In the genomic region with DNA sequence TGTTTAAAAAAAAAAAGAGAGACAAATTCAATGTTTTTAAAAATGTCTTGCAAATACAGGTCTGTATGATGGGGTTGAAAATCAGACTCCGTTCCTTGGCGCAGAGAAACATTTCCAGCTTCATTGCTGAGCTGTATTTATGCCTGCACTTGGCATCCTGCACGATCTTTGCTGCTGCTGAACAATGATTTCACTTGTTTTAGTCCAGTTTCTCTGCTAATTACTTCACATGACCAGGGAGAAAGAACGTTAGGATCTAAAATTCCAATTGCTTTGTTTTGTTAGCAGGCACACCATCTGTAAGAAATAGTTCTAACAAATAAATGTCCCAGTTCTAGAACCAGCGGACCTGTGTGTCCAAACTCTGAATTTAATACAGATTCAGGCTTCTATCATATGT, we compare ENCODE assay signal across 19 mouse cellular contexts.
DNase-seq lines count a peak whose midpoint lies in the region; ATAC-seq lines count a peak whose summit lies in the region.
"Had no signal": no experiment of that assay in that cellular context is flagged by ENCODE, and none has a peak within 500 bp of the region (broad histone marks: within the 10 kb centered on the region; RNA-seq: fewer than 3 reads in every experiment).

No protein-coding gene starts in this region.

- H3K4me1 ChIP-seq in heart, embryonic 11.5 days (ENCODE audit: control insufficient read depth, insufficient read depth, low read length), result no peaks in the 10 kb centered on the region
- H3K4me1 ChIP-seq: hindbrain, embryonic 13.5 days had no signal

- H3K27me3 ChIP-seq in heart, embryonic 11.5 days (ENCODE audit: control insufficient read depth, insufficient read depth, low read length), result no peaks in the 10 kb centered on the region
- H3K27me3 ChIP-seq: embryonic facial prominence, embryonic 13.5 days; heart, embryonic 15.5 days; hindbrain, embryonic 13.5 days had no signal

- H3K27ac ChIP-seq in heart, embryonic 11.5 days (ENCODE audit: low read depth, low read length), result no peak overlapping the region
- H3K27ac ChIP-seq: embryonic facial prominence, embryonic 13.5 days; heart, embryonic 10.5 days; heart, embryonic 15.5 days; hindbrain, embryonic 13.5 days had no signal

- DNase-seq in frontal cortex, postnatal 14 days (ENCODE audit: low spot score in 2 of 2), result no peak
- peak; percentile 15 for DNase-seq in layer of hippocampus, adult 9-10 months (ENCODE audit: low spot score)
- DNase-seq in layer of hippocampus, postnatal 25 days (ENCODE audit: extremely low spot score in 1 of 2, low spot score in 1 of 2), result no peak
- peak; percentile 74 for DNase-seq in brain, adult 2 months (ENCODE audit: low read depth, low spot score)
- DNase-seq in layer of hippocampus, adult 9-11 months, result peak; percentile 45
- DNase-seq: adrenal gland, adult 8-10 months; cerebellum, adult 18-20 months; cerebellum, adult 9-11 months; cerebellum, postnatal 36 days; gastrocnemius, postnatal 10 days; heart, adult 18-20 months; heart, postnatal 14 days had no signal

- no peak overlapping the region for H3K9ac ChIP-seq in heart, embryonic 11.5 days (ENCODE audit: low read depth, low read length)
- H3K9ac ChIP-seq: embryonic facial prominence, embryonic 13.5 days; heart, embryonic 15.5 days; hindbrain, embryonic 13.5 days had no signal

- no peak overlapping the region for H3K4me3 ChIP-seq in heart, embryonic 11.5 days (ENCODE audit: low read depth, low read length)
- H3K4me3 ChIP-seq: embryonic facial prominence, embryonic 13.5 days; heart, embryonic 10.5 days; heart, embryonic 15.5 days; hindbrain, embryonic 13.5 days had no signal

- no peaks in the 10 kb centered on the region for H3K9me3 ChIP-seq in heart, embryonic 11.5 days (replicated peaks; ENCODE audit: control insufficient read depth, low read length)
- H3K9me3 ChIP-seq: embryonic facial prominence, embryonic 13.5 days; heart, embryonic 10.5 days; heart, embryonic 15.5 days; hindbrain, embryonic 13.5 days had no signal

- no peaks in the 10 kb centered on the region for H3K36me3 ChIP-seq in heart, embryonic 11.5 days (ENCODE audit: control insufficient read depth, insufficient read depth, low read length)
- H3K36me3 ChIP-seq: embryonic facial prominence, embryonic 13.5 days; heart, embryonic 10.5 days; heart, embryonic 15.5 days; hindbrain, embryonic 13.5 days had no signal

- H3K4me2 ChIP-seq in heart, embryonic 11.5 days, result no peak overlapping the region
- H3K4me2 ChIP-seq: embryonic facial prominence, embryonic 13.5 days; heart, embryonic 15.5 days; hindbrain, embryonic 13.5 days had no signal

- ATAC-seq in frontal cortex, adult (ENCODE audit: low TSS enrichment), result peak; percentile 47; the same call in 1 of the 2 replicates
- ATAC-seq in heart, embryonic 11.5 days (replicated peaks; ENCODE audit: insufficient number of reproducible peaks, low FRiP score, low TSS enrichment), result no peak
- ATAC-seq: intestine, embryonic 16.5 days had no signal

- WGBS in heart, embryonic 11.5 days (ENCODE audit: insufficient replicate concordance), result 80% methylated on average over 5 of the region's 5 CpGs

Comparison
In these comparisons a context has a peak if more than half of its experiments do, and no peak if none do; other contexts are left out.
1. DNase-seq: peak in layer of hippocampus, adult 9-10 months (single experiment), brain, adult 2 months (single experiment) and layer of hippocampus, adult 9-11 months (single experiment); none in frontal cortex, postnatal 14 days (0 of 2) and layer of hippocampus, postnatal 25 days (0 of 2).